Mouse (Mus musculus): ENCODE results near the gene Dus1l.

GRCm38 (mm10) chr11:120821076-120821922 is 25.1 kb upstream of the Dus1l start:
- TF ChIP-seq POLR2A (IDR thresholded peaks at IDR 0.05; ENCODE audit: control insufficient read depth, low read depth, low read length) = no peak
- no peak for TF ChIP-seq CTCF (IDR thresholded peaks at IDR 0.05; ENCODE audit: control insufficient read depth, insufficient read depth, insufficient replicate concordance, low read depth, low read length)
